Mouse (Mus musculus) midbrain, embryonic 12.5 days (tissue): ENCODE measurements around the gene Prpf18. TPM values are rescaled to one million over a fixed set of nuclear protein-coding genes. Genes with fewer than 3 reads are reported as not detected.

Experiments
- ATAC-seq: fragments of 200-750 bp; cut with Nextera tagmentation; 2 replicates; pipeline ENCODE4 v1.8.0; 2017; ENCODE audit warnings: low read depth, moderate TSS enrichment, moderate library complexity; ENCODE audit not compliant: low FRiP score
- H3K27ac ChIP-seq: fragments of 300-500 bp; sonication (generic); replicated peaks from 2 replicates; pipeline ENCODE4 v1.5.1; 2016; ENCODE audit warnings: mild to moderate bottlenecking
- H3K27me3 ChIP-seq: fragments of 300-500 bp; sonication (generic); 2 replicates; pipeline ENCODE4 v1.6.1; 2016; ENCODE audit warnings: mild to moderate bottlenecking
- H3K36me3 ChIP-seq: fragments of 300-500 bp; sonication (generic); 2 replicates; pipeline ENCODE4 v1.6.1; 2016
- H3K4me1 ChIP-seq: fragments of 300-500 bp; sonication (generic); 2 replicates; pipeline ENCODE4 v1.6.1; 2016
- H3K4me2 ChIP-seq: fragments of 300-500 bp; sonication (generic); replicated peaks from 2 replicates; pipeline ENCODE4 v1.6.1; 2016; ENCODE audit warnings: mild to moderate bottlenecking, moderate library complexity
- H3K4me3 ChIP-seq: fragments of 300-500 bp; sonication (generic); 2 replicates; pipeline ENCODE4 v1.5.1; 2016; ENCODE audit warnings: mild to moderate bottlenecking
- H3K9ac ChIP-seq: fragments of 300-500 bp; sonication (generic); replicated peaks from 2 replicates; pipeline ENCODE4 v1.6.1; 2016; ENCODE audit warnings: mild to moderate bottlenecking, moderate library complexity
- H3K9me3 ChIP-seq: fragments of 300-500 bp; sonication (generic); 2 replicates; pipeline ENCODE4 v1.6.1; 2016; ENCODE audit warnings: mild to moderate bottlenecking
- WGBS: fragments of 180-500 bp; shearing (Covaris S2); methylation state at CpG from one replicate; pipeline ENCODE4 v1.1.7; 2016; 5-methylcytosine and 5-hydroxymethylcytosine counted together
- polyA plus RNA-seq: library from polyadenylated mRNA; unstranded; fragments of >200 nt; fragmentation: Nextera tagmentation; extraction: Ambion mirVana; gene quantifications from 2 replicates; pipeline ENCODE4 v1.2.1, GENCODE M21; 2016

Gene Prpf18
- polyA plus RNA-seq, 1 experiment from 2014 or later, result 56.4 TPM

DNA sequence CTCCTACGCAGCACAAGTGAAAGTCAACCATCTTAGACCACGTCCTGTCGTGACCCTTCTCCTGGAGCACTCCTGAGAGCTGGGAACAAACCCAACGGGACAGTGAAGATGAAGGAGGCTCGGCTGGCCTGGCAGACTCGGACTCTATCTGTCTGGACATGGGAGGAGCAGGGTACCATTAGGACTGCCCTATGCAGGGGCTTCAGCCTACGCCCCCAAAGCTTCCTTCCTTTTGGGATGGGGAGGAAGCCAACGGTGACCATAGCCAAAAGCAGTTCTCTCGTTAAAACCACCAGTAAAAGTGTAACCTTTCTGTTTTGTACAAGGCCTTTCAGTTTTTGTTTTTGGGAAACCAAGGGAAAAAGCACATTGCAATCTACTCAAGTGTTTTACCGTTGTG is 40.2 kb downstream of the Prpf18 start:
- Histone ChIP-seq H3K4me1 (no peaks in the 10 kb centered on the region), H3K4me2 (no peak overlapping the region), H3K9me3 (no peaks in the 10 kb centered on the region), H3K27ac (no peak overlapping the region), H3K9ac (no peak overlapping the region), H3K36me3 (peaks cover 69% of the 10 kb centered on the region), H3K4me3 (no peak overlapping the region), H3K27me3 (no peaks in the 10 kb centered on the region)
- ATAC-seq, result no peak
- 93% methylated on average over 10 of the region's 10 CpGs for WGBS

DNA sequence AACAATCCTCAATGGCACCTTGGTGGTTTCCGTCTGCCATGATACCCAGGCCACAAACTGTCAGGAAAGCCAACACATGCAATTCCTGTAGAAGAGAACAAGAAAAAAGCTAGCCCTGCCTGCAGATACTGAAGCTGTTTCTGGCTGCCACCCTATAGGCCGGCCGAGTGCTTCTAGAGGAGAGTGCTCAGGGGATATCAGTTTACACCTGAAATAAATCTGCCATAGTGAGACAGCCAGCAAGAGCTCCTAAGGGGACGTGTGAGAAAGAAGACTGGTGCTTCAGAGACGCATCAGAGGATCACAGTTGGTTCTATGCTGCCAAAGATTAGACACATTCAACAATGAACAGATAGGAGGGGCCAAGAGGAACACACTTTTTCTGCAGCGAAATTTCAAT is 40.6 kb downstream of the Prpf18 start:
- H3K27ac ChIP-seq, result no peak overlapping the region
- H3K9me3 ChIP-seq, result no peaks in the 10 kb centered on the region
- H3K4me1 ChIP-seq, result no peaks in the 10 kb centered on the region
- 85% methylated on average over 6 of the region's 6 CpGs for WGBS
- H3K4me3 ChIP-seq, result no peak overlapping the region
- H3K4me2 ChIP-seq, result no peak overlapping the region
- H3K9ac ChIP-seq, result no peak overlapping the region
- no peak for ATAC-seq
- no peaks in the 10 kb centered on the region for H3K27me3 ChIP-seq
- H3K36me3 ChIP-seq, result peaks cover 73% of the 10 kb centered on the region

DNA sequence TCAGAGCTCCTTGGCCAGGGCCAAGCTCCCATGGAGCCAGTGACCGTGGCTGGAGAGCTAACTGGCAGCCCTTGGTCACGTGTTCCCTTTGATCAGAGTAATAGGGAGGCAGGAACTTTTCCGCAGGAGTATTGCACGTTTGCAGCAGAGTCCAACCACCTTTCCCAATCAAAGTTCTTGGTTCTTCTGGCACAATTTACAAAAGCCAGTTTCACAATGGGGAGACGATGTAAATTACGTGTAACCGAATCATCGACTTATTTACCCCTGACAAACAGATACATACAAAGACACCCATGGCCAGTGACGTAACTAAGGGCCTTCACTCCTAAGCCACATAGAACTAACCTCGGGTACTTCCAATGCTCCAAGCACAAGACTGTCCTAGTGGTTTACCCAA is 42.5 kb downstream of the Prpf18 start:
- WGBS, result 89% methylated on average over 10 of the region's 10 CpGs
- no peak overlapping the region for H3K4me2 ChIP-seq
- peaks cover 92% of the 10 kb centered on the region for H3K36me3 ChIP-seq
- H3K27ac ChIP-seq, result no peak overlapping the region
- H3K27me3 ChIP-seq, result no peaks in the 10 kb centered on the region
- ATAC-seq, result no peak
- no peak overlapping the region for H3K4me3 ChIP-seq
- no peaks in the 10 kb centered on the region for H3K9me3 ChIP-seq
- no peak overlapping the region for H3K9ac ChIP-seq
- no peaks in the 10 kb centered on the region for H3K4me1 ChIP-seq

DNA sequence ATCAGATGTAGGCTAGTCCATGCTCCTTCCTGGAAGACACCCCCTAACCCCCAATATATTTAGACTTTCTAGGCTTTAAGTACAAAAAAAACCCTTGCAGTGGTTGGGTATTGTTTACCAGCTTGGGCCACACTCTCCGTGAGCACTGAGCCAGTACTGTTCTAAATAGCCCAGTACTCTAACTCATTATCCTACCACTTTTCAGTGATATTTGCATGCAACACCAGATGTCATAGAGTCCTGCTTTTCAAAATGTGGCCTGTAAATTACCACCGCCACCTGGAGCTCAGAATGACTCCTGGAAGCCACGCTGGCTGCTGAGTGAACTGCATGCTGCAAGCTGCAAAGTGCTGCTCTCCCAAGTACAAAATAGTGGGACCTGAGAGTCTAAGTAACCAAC is 43.7 kb downstream of the Prpf18 start:
- Histone ChIP-seq H3K36me3 (peaks cover 98% of the 10 kb centered on the region), H3K27ac (no peak overlapping the region), H3K4me1 (no peaks in the 10 kb centered on the region), H3K4me3 (no peak overlapping the region), H3K9me3 (no peaks in the 10 kb centered on the region), H3K27me3 (no peaks in the 10 kb centered on the region), H3K9ac (no peak overlapping the region), H3K4me2 (no peak overlapping the region)
- ATAC-seq, result no peak
- 76% methylated on average over 3 of the region's 3 CpGs for WGBS

DNA sequence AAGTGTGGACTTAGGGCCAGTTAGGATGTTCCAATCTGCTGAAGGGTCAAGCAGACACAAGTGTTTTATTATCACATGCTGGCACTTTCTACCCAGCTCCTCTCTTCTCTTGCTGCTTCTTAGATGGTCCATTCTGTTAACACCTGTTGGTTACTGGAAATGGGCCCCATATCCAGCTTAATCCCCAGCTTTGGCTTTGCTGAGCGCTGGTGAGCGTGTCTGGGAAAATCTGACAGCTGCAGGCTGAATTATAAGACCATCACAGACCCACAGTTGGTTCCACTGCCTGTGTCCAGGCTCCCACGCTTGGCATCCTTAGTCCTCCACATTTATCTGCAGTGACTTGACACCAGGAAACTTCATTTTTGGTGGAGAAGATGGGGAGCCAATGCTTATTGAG is 45.4 kb downstream of the Prpf18 start:
- Histone ChIP-seq H3K4me3 (no peak overlapping the region), H3K36me3 (peaks cover 98% of the 10 kb centered on the region), H3K4me1 (no peaks in the 10 kb centered on the region), H3K27me3 (no peaks in the 10 kb centered on the region), H3K4me2 (no peak overlapping the region), H3K27ac (no peak overlapping the region), H3K9ac (no peak overlapping the region), H3K9me3 (no peaks in the 10 kb centered on the region)
- ATAC-seq, result no peak
- WGBS, result 93% methylated on average over 3 of the region's 3 CpGs

DNA sequence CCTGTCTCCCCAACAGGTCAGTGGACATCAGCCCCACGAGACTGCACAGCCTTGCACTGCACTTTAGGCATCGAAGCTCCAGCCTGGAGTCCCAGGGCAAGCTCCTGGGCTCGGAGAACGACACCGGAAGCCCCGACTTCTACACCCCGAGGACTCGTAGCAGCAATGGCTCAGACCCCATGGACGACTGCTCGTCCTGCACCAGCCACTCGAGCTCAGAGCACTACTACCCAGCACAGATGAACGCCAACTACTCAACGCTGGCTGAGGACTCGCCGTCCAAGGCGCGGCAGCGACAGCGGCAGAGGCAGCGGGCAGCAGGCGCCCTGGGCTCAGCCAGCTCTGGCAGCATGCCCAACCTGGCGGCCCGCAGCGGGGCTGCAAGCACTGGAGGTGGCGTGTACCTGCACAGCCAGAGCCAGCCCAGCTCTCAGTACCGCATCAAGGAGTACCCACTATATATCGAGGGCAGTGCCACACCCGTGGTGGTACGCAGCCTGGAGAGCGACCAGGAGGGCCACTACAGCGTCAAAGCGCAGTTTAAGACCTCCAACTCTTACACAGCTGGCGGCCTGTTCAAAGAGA is 48.5 kb downstream of the Prpf18 start:
- no peak overlapping the region for H3K4me3 ChIP-seq
- no peak overlapping the region for H3K4me2 ChIP-seq
- no peak overlapping the region for H3K27ac ChIP-seq
- no peak for ATAC-seq
- no peaks in the 10 kb centered on the region for H3K4me1 ChIP-seq
- H3K36me3 ChIP-seq, result peaks cover 76% of the 10 kb centered on the region
- no peak overlapping the region for H3K9ac ChIP-seq
- no peaks in the 10 kb centered on the region for H3K27me3 ChIP-seq
- H3K9me3 ChIP-seq, result no peaks in the 10 kb centered on the region
- WGBS, result 91% methylated on average over 33 of the region's 33 CpGs

DNA sequence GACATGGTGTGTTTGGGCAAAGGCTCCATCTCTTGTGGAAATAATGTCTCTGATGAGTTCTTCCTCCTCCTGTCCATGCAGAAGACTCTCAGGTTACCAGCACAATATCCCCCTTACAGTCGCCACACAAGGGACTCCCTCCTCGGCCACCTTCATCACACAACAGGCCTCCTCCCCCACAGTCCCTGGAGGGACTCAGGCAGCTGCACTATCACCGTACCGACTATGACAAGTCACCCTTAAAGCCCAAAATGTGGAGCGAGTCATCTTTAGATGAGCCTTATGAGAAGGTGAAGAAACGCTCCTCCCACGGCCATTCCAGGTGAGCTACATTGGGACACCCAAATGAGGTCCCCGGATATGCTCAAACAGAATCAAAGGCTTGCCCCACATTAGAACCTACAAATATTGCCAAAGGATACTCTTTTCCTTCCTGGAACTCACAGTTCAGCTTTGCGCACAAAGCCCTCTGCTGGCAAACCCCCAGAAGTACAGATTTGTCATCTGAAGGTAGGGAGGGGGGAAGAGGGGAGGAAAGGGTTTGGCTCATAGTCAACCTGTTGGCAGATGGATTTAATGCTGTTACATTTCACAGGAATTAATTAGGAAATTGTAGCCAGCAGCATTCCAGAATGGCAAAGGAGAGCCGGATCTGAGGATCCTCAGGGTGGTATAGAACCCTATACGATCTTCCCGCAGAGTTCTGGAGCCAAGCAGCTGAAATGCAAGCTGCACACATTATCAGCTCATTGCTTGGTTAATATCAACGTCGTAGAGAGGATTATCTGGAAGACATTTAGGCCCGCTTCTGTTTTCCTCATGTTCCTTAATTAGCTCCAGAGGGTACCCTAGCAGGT is 50.7 kb downstream of the Prpf18 start:
- no peak overlapping the region for H3K27ac ChIP-seq
- no peak for ATAC-seq
- WGBS, result 67% methylated on average over 15 of the region's 15 CpGs
- H3K4me2 ChIP-seq, result no peak overlapping the region
- H3K4me1 ChIP-seq, result no peaks in the 10 kb centered on the region
- no peak overlapping the region for H3K9ac ChIP-seq
- H3K4me3 ChIP-seq, result no peak overlapping the region
- H3K36me3 ChIP-seq, result peaks cover 74% of the 10 kb centered on the region
- no peaks in the 10 kb centered on the region for H3K9me3 ChIP-seq
- H3K27me3 ChIP-seq, result no peaks in the 10 kb centered on the region

DNA sequence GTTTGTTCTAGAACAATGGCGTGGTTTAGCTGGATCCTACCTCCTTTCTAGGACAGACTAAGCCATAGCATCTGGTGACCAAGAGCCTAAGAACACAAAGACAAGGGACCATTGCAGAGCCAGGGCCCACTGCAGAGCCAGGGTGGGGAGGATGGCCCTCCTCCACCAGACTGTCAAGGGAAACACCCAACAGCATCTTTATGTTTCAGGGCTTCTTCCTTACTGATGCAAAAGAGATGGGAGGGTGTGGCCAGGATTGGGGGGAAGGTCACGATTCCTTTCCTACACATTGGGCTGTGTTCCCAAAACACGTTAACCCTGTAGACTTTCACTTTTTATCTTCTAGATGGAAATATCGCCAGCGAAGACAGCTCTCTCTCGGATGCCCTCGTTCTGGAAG is 54.9 kb downstream of the Prpf18 start:
- no peak overlapping the region for H3K4me3 ChIP-seq
- no peaks in the 10 kb centered on the region for H3K4me1 ChIP-seq
- H3K9me3 ChIP-seq, result no peaks in the 10 kb centered on the region
- no peaks in the 10 kb centered on the region for H3K27me3 ChIP-seq
- no peak overlapping the region for H3K27ac ChIP-seq
- no peak overlapping the region for H3K9ac ChIP-seq
- no peak overlapping the region for H3K4me2 ChIP-seq
- peaks cover 70% of the 10 kb centered on the region for H3K36me3 ChIP-seq
- WGBS, result 90% methylated on average over 7 of the region's 7 CpGs
- no peak for ATAC-seq

DNA sequence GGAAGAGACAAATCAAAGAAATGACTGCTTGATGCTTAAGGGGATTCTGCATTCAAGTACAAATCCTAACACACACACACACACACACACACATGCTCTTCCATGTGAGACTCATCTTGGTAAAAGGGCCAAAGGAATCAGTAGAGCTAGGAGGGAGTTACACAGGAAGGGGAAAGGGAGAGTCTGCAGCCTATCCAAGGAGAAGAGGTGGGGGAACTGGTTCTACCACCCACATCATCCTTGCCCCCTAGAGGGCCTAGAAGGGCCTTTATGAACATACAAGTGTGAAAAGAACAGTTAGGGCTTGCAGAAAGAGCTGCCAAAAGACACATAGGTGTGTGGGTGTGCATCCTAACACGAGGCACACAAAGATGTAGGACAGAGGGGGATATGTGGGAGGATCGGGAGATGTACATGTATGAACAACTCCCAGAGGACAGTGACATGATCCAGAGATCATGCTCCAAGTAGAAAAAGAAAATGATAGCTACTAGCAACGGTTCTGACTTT is 58.0 kb downstream of the Prpf18 start:
- ATAC-seq, result no peak
- no peak overlapping the region for H3K4me3 ChIP-seq
- no peaks in the 10 kb centered on the region for H3K4me1 ChIP-seq
- no peak overlapping the region for H3K4me2 ChIP-seq
- H3K27me3 ChIP-seq, result no peaks in the 10 kb centered on the region
- H3K9me3 ChIP-seq, result no peaks in the 10 kb centered on the region
- peaks cover 87% of the 10 kb centered on the region for H3K36me3 ChIP-seq
- no peak overlapping the region for H3K9ac ChIP-seq
- 88% methylated on average over 3 of the region's 3 CpGs for WGBS
- H3K27ac ChIP-seq, result no peak overlapping the region

DNA sequence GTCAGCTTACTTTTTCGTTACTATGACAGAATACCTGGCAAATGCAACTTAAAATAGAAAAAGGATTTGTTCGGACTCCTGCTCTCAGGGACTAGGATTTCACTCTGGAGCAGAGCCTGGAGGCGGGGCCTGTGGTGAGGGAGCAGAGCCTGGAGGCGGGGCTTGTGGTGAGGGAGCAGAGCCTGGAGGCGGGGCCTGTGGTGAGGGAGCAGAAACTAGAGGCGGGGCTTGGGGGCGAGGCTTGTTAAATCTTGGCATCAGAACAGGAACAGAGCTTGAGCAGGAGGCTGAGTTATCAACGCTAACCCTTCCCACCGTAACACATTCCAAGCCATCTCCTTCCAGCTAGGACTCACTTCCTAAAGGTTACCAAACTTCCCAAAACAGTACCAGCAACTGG is 58.5 kb downstream of the Prpf18 start:
- Histone ChIP-seq H3K4me3 (no peak overlapping the region), H3K9me3 (no peaks in the 10 kb centered on the region), H3K4me1 (no peaks in the 10 kb centered on the region), H3K27me3 (no peaks in the 10 kb centered on the region), H3K4me2 (no peak overlapping the region), H3K27ac (no peak overlapping the region), H3K9ac (no peak overlapping the region), H3K36me3 (peaks cover 90% of the 10 kb centered on the region)
- WGBS, result 28% methylated on average over 9 of the region's 9 CpGs
- ATAC-seq, result peak; percentile 75; the same call in 1 of the 2 replicates

DNA sequence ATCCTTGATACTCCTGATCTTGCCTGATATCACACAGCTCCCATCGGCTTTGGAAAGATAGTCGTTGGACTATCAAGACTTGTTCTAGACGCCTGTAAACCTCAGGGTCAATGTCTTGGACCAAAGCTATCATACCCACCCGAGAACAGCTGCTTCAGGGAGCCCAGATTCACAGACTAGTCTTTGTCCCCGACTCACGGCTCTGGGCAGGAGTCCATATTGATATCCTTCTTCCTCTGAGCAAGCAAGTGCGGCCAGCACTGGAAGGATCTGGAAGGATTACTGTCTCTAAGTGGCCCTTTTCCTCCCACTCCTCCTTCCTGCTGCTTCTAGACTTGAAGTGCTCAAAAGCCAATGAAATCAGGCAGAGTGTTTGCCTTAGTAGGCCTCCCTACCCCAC is 59.2 kb downstream of the Prpf18 start:
- WGBS, result 92% methylated on average over 7 of the region's 7 CpGs

DNA sequence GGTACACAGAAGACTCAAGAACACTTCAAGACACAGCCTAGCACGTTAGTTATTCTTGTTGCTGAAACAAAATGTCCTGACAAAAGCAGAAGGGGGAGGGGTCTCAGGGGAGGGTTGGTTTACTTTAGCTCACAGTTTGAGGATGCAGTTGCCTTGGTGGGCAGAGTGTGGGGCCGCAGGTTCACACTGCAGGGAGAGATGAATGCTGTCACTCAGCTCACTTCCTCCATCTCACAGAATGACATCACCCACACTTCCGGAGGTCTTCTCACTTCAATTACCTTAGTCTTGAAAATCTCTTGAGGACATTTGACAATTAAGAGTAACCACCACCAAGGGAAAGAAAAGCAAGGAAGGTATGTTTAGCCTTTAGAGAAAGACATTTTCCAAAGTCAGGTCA is 60.3 kb downstream of the Prpf18 start:
- H3K36me3 ChIP-seq, result peaks cover 92% of the 10 kb centered on the region
- peaks cover 5% of the 10 kb centered on the region; the same call in 1 of the 2 replicates for H3K4me1 ChIP-seq
- H3K27me3 ChIP-seq, result no peaks in the 10 kb centered on the region
- H3K9me3 ChIP-seq, result no peaks in the 10 kb centered on the region
- 89% methylated on average over 3 of the region's 3 CpGs for WGBS
- no peak overlapping the region for H3K9ac ChIP-seq
- no peak overlapping the region for H3K4me2 ChIP-seq
- H3K27ac ChIP-seq, result no peak overlapping the region
- no peak for ATAC-seq
- H3K4me3 ChIP-seq, result no peak overlapping the region

More for the DNA sequence above, 59.2 kb downstream of the Prpf18 start:
- H3K4me2 ChIP-seq, result no peak overlapping the region
- no peak overlapping the region for H3K9ac ChIP-seq
- no peak overlapping the region for H3K4me3 ChIP-seq
- H3K4me1 ChIP-seq, result 0 out of 2 replicates have a peak, but pooled peaks cover under 1% of the 10 kb centered on the region
- no peak for ATAC-seq
- no peaks in the 10 kb centered on the region for H3K9me3 ChIP-seq
- no peaks in the 10 kb centered on the region for H3K27me3 ChIP-seq
- H3K27ac ChIP-seq, result no peak overlapping the region
- H3K36me3 ChIP-seq, result peaks cover 92% of the 10 kb centered on the region
